Mouse (Mus musculus) G1E-ER4 (cell line): ENCODE results near the gene Bik. TPM values are rescaled to one million over a fixed set of nuclear protein-coding genes. Genes with fewer than 3 reads are reported as not detected.

Experiments used
- GATA1 ChIP-seq: IDR thresholded peaks from one replicate; pipeline ENCODE4 v1.8.0; 2012; ENCODE audit warnings: low read length, inconsistent platforms
- polyA plus RNA-seq: library from polyadenylated mRNA; stranded (reverse); fragments of >175 nt; gene quantifications from 2 replicates; pipeline ENCODE4 v1.2.3, GENCODE M21; 2012

Bik gene
- not detected in 2 replicates for polyA plus RNA-seq

DNA sequence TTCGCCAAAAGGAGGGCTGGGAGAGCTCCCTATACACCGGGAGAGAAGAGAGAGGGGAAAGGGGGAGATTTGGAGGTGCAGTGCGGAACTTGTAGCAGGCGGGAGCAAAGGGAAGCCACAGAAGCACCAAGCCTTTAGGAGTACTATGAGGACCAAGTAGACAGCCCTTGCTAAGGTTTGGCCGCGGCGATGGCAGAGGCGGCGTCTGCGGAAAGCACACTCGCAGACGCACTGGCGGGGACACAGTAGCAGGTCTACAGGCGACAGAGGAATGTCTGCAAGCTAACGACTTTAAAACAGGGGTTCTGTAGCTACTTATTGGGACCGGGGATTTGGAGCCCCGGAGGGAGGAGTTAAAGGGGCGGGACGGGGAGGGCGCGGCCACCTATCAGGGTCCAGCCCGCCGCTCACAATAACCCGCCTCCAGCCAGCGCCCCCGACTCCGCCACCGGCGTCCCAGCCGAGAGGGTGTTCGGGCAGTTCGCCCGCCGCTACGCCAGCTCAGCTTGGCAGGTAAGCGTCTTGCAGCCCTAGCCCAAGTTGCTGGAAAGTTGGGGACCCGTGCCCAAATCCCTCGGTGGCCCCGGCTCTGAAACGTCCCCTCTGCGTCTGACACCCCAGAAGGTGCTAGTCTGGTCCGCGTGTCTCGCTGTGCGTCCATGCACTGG, at the start of gene Bik:
Gene Bik, plus strand, starts transcription at position 439 of the 668 bp plus-strand sequence.
- TF ChIP-seq GATA1: no peak

DNA sequence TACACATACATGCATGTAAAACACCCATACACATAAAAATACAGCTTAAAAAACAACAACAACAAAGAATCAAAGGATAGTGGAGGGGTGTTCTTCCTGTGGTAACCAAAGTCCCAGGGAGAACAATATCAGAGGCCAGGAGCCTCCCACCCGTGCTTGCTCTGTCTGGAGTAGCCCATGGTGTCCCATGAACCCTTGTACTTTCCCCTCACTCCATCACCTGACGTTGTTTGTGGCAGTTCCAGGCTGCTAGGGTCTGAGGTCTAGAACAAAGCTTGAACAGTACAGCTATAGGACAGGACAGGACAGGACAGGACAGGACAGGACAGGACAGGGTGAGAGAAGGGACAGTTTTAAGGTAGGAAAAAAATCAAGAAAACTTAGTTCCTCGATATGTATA, 48.6 kb upstream of the Bik start:
- TF ChIP-seq GATA1: no peak

DNA sequence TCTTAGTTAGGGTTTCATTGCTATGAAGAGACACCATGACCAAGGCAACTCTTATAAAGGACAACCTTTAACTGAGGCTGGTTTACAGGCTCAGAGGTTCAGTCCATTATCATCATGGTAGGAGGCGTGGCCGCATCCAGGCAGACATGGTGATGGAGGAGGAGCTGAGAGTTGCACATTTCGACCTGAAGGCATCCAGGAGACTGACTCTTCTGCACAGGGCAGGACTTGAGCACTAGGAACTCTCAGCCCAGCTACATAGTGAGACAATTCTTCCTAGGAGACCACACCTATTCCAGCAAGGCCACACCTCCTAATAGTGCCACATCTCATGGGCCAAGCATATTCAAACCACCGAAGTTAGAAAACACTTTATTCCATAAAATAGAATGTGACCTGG, 46.8 kb upstream of the Bik start:
- no peak for TF ChIP-seq GATA1

DNA sequence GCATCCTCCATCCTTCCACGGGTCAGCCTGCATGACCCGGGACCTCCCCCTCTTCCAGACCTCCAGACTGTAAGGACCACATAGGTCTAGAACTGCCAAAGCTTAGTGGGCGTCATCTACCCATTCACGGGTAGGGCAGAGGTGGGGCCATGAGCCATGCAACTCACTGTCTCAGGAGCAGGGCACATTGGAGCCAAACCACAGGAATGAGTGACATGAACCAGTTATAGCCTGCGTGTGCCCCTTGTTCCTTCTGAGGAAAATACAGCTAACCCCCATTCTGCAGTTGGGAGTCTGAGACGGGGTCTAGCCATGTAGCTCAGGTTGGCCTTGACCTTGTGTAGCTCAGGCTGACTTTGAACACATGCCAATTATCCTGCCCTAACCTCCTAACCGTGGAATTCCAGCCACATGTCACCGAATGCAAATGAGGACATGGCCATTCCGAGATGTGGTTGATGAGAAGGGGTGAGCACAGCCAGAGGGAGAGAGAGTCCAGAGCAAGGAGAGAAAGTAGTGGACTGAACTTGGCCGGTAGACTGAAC, 45.4 kb upstream of the Bik start:
- no peak for TF ChIP-seq GATA1

DNA sequence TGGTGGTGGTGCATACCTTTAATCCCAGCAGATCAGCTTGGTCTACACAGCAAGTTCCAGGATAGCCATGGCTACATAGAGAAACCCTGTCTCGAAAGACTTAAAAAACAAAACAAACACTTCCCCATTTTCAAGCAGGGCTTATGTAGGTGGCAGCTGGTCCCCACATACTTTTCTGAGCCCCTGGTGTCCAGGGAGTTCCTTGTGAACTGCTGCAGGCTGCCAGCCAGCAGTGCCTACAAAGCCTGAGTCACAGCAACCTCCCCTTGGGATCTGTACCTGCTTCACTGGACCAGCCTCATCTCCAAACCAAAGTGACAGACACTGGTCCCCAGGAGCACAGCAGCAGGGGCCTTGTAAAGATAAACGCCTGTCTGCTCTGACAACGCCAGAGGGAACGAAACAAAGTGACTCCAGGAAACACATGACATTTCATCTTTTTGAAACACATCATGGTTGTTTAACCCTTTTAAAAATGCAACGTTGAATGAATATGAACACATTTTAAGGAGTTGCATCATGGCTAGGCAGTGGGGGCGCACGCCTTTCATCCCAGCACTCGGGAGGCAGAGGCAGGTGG, 43.9 kb upstream of the Bik start:
- no peak for TF ChIP-seq GATA1

DNA sequence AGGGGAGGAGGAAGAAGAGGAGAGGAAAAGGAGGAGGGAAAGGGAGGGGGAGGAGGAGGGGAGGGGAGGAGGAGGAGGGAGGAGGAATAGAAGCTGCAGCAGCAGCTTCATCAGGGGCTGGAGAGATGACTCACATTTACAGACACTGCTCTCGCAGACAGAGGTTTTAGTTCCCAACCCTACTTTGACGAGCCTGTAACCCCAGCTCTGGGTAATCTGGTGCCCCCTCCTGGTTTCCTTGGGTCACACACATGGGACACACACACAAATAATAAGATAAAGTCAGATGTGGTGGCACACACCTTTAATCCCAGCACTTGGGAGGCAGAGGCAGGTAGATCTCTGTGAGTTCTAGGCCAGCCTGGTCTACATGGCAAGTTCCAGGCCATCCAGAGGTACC, 43.2 kb upstream of the Bik start:
- no peak for TF ChIP-seq GATA1

DNA sequence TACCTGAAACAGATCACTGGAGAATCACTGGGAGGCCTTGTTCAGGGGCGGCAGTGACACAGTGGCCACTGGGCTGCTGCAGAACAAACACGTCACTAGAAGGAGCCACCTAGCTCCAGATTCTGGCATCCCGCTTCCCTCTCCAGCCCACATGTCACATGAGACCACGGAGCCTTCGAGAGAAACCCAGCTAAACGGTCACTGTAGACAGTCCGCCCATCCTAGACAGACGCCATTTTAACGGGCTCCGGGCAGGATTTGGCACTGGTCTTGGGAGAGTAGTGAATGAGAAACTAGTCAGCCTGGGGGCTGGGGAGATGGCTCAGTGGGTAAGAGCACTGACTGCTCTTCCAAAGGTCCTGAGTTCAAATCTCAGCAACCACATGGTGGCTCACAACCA, 42.4 kb upstream of the Bik start:
- no peak for TF ChIP-seq GATA1

DNA sequence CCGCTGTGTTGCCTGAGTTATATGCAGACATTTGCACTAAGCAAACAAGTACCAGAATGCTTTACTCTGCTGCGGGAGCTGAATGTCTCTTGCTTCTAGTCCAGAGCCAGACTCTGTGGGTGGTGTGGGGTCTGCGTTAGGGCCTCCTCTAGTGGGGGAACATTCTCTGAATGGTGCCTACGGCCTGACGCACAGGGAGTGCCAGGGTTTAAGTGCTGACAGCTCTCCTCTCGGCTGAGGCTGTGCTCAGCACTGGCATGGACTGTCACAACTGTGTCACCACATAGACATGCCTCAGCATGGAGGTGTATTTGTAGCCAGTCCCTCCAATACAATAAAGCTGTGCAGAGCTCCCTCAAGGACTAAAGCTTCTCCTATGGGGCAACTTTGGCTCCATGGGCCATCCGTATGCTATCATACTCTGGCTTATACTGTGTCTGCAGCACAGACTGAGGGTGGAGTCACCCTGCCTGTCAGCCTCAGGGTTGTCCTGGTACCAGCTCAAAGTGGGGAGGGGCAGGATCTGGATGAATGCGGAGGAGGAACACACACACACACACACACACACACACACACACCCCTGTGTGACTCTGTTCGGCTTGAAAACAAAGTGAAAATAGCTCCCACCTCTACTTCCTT, 39.1 kb upstream of the Bik start:
- no peak for TF ChIP-seq GATA1

DNA sequence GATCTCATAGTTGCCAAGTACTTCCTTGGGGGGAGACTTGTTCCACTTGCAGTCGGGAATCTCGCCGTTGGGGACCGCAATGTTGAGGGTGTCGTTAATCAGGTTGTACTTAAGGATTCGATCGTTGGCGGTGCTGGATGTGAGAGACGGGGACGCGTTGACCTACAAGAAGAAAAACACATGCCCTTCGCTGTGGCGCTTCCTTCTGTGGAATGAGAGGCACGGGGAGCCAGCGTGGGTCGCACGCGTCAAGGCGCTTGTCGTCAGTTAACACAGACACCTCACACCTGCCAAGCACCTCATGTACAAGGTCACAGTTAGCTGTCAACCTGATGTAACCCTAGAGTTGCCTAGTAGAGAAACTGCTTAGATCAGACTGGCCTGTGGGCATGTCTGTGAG, 37.2 kb upstream of the Bik start:
- TF ChIP-seq GATA1: no peak

DNA sequence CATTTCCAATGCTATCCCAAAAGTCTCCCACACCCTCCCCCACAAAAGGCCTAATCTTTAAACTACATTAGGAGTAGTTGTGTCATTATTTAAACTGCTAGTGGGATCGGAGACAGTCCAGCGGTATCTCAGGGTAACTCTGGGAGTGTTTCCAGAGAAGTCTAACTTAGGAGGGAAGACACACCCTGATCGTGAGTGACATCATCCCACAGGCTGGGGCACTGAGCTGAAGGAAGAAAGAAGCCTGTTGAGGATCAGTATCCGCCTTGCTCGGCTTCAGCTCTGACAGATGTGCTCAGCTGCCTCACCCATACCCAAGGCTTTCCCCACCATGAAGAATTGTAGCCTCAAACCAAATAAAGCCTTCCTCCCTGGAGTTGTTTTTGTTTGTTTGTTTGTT, 34.8 kb upstream of the Bik start:
- no peak for TF ChIP-seq GATA1

DNA sequence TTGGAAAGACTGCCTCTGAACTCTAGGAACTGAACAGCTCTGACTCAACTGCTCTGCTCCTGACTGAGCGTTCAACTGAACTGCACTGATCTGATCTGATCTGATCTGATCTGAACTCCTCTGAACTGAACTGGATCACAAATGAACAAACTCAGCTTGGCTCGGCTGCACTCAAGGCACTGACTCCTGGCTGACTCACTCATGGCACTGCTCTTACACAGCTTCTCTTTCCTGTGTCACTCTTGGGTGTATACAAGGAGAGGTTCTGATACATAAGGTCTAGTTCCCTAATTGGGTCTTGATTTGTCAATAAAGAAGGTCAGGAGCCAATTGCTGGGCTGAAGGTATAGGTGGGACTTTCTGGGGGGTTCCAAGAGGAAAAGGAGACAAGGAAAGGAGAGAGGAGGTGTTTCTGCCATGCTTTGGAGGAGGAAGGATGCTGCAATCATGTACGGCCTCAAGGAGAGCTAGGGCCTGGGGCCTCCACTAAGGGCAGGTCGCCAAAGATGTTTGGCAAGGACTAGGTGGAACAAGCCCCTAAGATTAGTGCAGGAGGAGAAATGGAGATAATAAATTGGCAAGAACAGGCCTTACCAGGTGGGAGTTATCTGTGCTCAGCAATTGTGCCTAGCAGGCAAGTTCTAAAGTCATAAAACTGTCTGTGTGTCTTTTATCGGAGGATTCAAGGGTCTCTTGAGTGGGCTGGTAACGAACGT, 32.6 kb upstream of the Bik start:
- no peak for TF ChIP-seq GATA1

DNA sequence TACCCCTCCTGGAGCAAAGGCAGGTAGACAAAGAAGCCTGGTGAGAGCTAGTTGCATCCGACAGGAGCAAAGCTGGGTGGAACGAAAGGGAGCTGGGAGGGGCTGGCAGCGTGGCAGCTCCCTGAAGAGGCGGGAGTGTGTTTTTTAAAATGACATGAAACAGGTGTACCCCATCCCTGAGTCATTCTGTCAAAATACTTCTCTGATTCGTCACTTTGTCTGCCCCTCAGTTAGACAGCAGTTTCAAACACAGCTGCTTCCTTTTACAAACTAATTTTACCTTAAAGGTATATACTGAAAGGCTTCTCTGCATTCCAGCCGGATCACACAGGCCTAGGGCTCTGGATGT, 32.1 kb upstream of the Bik start:
- no peak for TF ChIP-seq GATA1

DNA sequence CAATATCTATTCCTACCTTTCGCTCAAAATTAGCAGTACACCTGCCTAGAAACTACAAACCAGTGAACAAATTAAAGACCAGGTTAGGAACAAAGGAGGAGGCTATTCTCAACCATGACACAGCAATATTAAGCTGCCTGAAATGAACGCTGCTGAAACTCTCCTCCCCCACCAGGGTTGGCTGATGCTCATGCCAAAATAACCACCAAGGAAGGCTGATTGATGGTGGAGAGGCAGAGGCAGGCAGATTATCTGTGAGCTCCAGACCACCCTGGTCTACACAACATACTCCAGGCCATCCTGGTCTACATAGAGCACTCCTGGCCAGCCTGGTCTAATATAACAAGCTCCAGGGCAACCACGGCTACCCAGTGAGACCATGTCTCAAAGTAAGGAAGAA, 31.5 kb upstream of the Bik start:
- TF ChIP-seq GATA1: no peak

DNA sequence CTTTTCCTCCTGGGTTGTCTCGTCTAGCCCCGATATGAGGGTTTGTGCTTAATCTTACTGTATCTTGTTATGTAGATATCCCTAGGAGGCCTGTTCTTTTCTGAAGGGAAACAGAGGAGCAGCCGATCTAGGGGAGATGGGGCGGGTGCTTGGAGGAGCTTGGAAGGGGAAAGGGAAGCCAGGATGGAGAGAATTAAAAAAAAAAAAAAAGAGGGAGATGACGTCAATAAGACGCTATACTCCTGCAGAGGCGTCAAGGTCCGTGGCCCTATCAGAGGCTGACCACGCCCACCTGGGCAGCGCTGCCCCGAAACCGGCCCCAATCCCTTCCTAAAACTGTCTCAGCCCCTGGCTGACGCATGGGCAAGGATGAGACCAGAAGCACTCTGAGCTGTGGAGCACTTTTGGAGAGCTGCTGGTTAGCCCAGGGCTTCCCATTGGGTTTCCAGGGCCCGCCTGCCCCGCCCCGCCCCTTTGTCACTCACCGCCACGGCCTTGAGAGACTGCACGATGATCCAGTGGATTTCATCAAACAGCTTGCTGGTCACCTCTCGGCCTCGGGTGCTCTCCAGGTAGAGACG, 30.8 kb upstream of the Bik start:
- TF ChIP-seq GATA1: no peak

DNA sequence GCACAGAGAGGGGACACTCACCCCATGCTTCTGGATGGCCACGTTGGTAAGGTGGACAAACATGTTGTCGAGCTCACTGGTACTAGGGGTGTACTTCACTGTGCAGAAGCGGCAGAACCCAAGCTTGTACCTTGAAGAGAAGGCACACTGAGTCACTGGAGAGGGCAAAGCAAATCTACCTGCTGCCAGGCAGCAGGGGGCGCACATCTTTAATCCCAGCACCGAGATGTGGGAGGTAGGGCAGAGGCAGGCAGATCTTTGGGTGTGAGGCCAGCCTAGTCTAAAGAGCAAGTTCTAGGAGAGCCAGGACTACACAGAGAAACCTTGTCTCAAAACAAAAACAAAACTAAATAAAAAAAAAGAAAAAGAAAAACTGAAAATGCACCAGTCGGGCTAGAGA, 29.4 kb upstream of the Bik start:
- TF ChIP-seq GATA1: no peak

DNA sequence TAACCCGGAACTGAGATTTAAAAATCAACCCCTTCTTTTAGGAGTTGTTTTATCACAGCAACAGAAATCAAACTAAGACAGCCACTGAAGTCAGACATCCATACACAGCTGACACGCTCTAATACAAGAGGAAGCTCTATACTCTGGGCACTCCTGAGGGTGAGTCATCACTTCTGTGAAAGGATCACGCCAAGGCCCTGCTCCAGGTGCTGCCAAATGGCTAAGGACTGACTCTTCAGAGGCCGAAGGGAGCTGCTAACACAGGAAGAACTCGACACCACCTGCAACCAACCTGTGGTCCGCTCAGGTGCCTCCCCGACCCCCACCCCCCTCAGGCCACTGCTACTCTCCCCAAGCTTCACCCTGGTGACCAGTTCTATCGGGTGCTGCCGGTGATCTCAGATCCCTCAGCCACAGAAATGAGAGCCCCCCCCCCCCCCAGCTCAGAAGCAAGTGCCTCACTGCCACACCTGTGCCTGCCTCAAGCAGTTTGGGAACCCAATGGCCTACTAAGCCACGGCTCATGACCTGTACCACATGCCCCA, 27.4 kb upstream of the Bik start:
- TF ChIP-seq GATA1: no peak

DNA sequence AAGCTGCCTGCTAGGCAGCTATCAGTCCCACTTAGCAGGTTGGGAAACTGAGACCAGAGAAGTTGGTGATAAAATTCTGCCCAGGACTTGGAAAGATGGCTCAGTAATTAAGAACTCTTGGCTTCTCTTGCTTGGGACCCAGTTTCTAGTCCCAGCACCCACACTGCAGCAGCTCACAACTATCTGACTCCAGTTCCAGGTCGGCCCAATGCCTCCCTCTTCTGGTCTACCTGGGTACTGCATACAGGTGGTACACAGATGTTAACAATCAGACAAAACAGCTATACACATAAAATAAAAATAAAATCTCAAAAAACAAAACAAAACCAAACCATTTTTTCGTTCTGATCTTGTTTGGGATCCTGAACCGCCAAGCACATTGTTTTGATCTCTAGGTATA, 26.3 kb upstream of the Bik start:
- no peak for TF ChIP-seq GATA1
